Mouse (Mus musculus) skeletal muscle tissue, postnatal 0 days (tissue): ENCODE measurements around the gene Utp6. TPM values are rescaled to one million over a fixed set of nuclear protein-coding genes. Genes with fewer than 3 reads are reported as not detected.

ENCODE experiments used
- polyA plus RNA-seq: library from polyadenylated mRNA; unstranded; fragments of >200 nt; fragmentation: Nextera tagmentation; extraction: Ambion mirVana; gene quantifications from 2 replicates; pipeline ENCODE4 v1.2.1, GENCODE M21; 2015

Utp6 gene
- polyA plus RNA-seq, result 28.7 and 29.2 TPM in 2 replicates

DNA sequence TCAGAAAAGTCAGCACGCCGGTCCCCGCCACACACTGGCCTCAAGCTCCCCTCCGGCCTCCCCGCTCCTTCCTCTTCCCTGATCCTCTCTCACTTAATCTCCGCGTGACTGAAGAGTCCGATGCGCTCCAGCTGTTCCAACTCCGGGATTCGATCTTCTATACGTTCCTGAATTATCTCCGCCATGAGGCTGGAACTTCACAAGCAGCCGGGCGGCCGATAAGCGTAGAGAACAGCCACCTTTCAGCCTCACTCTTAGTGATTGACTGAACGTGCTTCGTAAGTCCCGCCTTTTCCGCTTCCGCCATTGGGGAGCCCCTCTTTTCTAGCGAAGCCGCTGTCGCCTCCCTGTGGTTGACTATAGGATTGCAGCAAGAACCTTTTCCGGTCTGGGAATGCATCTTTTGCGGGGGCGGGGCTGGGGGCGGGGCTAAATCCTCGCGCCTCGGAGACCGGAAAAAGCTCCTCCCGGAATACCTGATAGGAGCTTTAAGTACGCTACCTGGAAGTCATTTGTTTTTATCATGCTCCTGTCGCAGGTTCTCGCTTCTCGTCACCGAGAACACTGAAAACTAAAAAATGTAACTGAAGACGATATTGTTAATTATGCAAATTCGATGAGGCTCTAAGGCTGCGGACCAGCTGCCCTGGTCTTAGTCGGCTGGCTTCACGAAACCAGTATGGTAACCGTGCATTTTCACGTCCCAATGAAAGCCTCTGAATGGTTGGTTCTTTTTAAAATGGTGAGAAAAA is at the start of gene Utp6:
Gene Utp6 (minus strand): TSS at position 266 of the 752 bp plus-strand sequence.

GRCm38 (mm10) chr11:79992592-79993355 is 30.6 kb upstream of the Utp6 start, which contains the start of gene Suz12:
Gene Suz12, plus strand, starts transcription at chr11:79993106.

Other genes starting within 250 kb of the Utp6 start
- gene Suz12, start 30.7 kb upstream of the Utp6 start, polyA plus RNA-seq, result 7.2 and 8.1 TPM in 2 replicates
- 22.3 and 22.8 TPM in 2 replicates for gene Crlf3, start 118.6 kb upstream of the Utp6 start, polyA plus RNA-seq
- gene Atad5, start 127.0 kb upstream of the Utp6 start, polyA plus RNA-seq, result 1.7 and 2.1 TPM in 2 replicates
- 41.1 and 45.3 TPM in 2 replicates for gene Tefm, start 179.8 kb upstream of the Utp6 start, polyA plus RNA-seq
- 3.2 and 3.3 TPM in 2 replicates for gene Adap2, start 191.7 kb upstream of the Utp6 start, polyA plus RNA-seq
- gene Rnf135, start 221.5 kb upstream of the Utp6 start, polyA plus RNA-seq, result 5.8 and 6.5 TPM in 2 replicates
- gene Rhot1, start 246.6 kb upstream of the Utp6 start, polyA plus RNA-seq, result 39.6 and 41.7 TPM in 2 replicates